Mouse (Mus musculus): Measurements from ENCODE around the gene Psmd7.
A peak's percentile ranks its signal among the peaks of the same experiment; 100 is the strongest.

The Psmd7 gene

DNA sequence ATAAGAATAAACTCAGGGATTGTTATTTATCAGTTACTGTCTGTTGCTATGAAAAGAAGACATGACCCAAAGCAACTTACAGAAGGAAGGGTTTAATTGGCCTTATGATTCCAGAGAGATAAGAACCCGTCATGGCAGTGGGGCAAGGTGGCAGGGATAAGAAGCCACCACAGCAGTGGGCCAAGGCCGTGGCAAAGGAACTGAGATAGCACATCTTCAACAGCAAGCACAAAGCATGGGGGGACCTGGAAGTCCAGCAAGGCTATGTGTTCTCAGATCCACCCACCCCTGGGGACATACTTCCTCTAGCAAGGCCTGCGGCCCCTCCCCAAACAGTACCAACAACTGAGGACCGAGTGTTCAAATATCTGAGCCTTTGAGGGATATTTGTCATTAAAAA, 10.6 kb downstream of the Psmd7 start:
- no peak for DNase-seq

DNA sequence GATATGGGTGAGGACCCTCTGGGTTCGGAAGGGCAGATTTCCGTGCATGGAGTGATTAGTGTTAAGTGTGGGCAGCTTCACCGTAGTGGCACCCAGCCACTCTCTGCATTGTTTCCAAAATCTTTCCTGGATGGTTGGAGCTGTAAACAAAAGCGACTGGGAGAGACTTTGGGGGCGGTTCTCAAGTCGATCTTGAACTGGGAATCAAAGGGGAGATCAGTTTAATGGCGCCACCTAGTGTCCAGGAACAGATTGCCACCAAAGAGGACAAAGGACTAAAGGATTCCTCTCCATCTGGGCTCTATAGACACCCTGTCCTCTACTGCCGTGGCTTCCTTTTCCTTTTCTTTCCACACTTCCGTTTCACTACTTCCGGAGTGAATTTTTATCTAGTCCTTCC, 11.6 kb downstream of the Psmd7 start:
- DNase-seq = peak; percentile 71

DNA sequence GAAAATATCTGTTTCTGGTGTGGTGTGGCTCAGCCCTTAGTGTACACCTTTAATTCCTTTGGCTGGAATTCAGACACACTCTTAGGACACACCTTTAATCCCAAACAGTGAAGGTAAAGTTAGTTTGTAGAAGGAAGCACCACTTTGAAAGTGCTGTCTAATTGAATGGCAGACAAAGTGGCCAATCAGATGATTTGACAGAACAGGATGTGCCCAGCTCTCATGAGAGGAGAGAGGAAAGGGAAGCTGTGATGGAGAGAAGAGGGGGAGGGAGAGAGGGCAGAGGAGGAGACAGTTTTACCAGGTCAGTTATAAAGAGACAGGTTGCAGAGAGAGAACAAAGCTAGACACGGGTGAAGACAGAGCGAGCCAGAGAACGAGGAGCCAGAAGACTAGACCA, 13.5 kb downstream of the Psmd7 start:
- DNase-seq = no peak

DNA sequence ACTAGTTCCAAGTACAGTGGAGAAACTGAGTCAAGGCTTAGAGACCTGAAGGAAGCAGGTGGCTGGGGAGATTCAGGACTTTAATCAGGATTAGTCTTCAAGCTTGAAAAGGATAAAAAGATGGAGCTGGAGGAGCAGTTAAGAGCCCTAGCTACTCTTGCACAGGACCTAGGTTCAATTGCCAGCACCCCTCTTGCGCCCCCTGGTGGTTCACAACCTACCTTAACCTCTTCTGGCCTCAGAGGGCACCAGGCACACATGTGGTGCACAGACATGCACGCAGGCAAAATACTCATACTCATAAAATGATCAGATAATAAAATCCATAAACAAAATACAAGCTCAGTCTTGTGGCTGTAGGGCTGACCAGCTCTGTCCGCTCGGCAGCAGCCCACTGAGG, 15.8 kb downstream of the Psmd7 start:
- DNase-seq = peak; percentile 34

DNA sequence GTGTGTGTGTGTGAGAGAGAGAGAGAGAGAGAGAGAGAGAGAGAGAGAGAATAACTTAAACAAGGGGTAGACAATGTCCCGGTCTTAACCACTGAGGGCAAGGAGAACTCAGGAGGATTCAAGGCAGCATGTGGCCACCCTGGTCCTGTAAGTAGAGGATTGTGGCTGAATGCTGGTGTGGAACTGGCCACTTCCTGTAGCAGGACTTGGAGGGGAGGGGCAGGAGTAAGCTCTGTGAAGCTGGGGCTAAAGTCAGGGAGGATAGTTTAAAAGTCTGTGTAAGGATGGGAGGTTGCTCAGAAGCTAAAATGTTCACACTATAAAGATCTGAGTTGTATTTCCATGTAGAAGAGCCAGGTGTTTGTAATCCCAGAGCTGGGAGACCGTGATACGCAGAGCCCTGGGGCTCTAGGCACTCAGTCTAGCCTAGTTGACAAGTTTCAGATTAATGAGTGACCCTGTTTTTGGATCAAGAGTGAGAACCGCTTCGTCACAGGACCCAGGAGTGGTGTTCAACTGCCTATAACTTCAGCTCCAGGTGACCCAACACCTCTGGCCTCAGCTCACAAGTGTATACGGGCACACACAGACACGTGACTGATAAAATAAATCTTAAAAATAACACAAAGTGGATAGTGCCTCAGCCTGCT, 16.7 kb downstream of the Psmd7 start:
- DNase-seq = no peak

DNA sequence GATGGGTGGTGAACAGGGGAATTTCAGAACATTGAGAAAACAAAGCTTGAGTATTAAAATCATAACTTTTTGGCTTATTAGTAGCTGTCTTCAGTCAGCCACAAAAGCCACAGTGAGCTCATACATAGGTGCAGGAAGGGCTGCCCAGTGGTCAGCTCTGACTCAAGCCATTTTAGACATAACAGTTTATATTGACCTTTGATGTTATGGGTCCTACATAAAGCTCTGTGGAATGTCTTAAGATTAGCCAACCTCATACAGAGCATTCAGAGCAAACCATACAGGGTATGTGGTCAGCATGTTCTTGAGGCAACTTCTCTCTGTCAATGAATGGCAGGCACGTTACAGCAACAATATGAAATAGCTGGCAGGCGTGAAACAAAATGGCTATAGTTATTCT, 17.2 kb downstream of the Psmd7 start:
- no peak for DNase-seq

DNA sequence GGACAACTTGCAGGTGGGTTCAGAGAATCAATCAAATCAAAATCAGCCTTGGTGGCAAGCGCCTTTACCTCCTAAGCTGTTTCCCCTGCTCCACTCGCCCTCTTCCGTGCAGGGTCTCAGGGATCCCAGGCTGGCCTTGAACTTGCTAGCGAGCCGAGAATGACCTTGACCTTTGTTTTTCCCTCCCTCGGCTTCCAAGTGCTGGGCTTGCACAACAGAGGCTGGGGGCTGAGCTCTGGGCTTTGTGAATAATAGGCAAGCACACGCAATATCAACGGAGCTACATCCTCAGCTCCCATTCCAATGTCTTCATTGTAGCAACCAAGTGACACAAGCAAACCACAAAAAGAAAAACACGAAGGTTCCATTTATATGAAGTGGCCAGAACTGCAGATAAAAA, 26.1 kb downstream of the Psmd7 start:
- DNase-seq = no peak

DNA sequence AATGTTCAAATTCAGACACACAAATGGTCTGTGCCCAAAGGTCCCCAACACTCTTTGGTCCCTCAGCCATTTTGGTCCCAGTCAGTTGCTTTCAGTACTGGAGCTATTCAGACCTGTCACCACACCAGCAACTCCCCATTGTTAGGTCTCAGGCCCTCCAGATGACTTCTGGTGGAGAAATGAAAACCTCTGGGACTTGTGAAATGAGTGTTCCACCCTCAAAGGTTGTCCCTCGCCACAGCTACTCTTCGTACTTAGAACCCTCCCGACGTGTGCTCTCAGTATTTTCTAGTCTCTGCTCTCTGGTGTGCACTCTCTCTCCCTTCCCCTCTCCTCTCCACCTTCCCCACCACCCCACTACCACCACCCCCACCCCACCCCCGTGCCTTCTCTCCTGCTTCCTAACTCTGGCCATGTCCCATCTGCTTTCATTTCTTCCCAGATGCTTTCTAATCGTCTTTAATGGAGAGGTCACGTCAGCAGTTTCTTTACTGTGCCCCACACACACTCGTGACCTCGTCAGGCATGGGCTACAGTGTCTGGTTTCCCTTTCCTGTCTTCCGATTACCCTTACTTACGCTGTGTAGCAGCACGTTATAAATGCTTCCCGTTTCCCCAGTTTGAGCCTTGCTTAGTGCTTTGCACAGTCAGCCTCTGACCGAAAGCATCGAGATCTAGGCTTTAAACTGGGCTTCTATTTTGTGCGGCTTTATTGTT, 27.3 kb downstream of the Psmd7 start:
- DNase-seq = no peak

DNA sequence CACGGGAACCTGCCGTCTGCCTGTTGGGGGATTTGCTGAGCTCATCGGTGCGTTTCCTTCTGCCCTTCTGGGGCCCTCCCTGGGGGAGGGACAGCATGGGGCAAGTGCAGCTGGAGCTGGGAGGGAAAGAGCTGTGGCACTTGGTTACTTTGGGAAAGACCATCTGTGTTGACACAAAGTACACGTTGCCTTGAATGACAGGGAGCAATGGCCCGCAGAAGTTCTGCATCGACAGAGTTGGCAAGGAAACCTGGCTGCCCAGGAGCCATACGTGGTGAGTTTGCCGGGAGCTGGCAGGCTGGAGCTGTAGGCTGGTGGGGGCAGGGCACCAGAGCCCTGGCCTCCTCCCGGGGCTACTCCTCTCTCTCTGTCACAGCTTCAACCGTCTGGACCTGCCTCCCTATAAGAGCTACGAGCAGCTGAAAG, 31.7 kb downstream of the Psmd7 start:
- DNase-seq = no peak

DNA sequence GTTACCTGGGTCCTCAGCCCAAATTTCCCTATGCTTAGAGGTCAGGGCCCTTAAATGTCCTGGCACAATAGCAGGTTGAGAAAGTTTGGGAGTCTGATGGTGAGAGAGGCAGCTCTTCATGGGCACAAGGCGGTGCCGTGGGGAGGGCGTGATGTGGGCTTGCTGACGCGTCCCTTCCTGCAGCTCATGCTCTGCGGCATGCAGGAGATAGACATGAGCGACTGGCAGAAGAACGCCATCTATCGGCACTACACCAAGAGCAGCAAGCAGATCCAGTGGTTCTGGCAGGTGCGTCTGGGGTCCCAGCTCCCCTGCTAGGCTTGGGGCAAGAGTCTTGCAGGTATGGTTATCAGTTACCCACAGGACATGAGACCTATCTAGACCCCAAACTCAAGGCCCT, 33.0 kb downstream of the Psmd7 start:
- no peak for DNase-seq

DNA sequence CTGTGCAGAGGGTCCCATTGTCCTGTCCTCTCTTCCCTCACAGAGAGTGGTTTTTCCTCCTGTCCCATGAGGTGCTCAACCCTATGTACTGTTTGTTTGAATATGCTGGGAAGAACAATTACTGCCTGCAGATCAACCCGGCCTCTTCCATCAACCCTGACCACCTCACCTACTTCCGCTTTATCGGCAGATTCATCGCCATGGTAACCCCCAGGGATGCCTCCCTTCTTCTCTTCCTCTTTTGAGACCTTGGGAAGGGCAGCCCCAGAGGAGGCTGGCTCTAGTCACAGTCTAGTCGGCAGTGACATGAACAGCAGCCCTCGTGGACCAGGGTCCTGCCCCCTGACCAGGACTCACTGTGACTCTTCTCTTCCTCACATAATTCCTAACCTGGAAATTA, 36.0 kb downstream of the Psmd7 start:
- no peak for DNase-seq

DNA sequence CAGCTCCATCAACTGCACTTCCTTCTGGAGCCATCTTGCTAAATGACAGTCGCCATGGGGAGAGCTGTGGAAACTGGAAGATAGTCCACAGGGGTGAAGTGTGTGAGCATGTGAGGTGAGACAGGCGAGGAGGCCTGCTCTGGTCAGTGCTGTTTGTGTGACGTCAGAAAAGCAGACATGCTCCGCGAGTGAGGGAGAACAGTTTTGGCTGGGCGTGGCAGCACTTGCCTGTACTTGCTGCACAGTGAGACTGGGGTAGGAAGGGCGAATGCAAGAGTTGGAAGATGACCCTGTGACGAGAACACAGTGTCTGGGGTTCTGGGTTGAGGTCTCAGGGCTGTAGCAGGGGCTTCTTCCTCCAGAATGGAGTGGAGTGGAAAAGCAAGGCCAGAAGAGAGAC, 41.4 kb downstream of the Psmd7 start:
- DNase-seq = no peak

DNA sequence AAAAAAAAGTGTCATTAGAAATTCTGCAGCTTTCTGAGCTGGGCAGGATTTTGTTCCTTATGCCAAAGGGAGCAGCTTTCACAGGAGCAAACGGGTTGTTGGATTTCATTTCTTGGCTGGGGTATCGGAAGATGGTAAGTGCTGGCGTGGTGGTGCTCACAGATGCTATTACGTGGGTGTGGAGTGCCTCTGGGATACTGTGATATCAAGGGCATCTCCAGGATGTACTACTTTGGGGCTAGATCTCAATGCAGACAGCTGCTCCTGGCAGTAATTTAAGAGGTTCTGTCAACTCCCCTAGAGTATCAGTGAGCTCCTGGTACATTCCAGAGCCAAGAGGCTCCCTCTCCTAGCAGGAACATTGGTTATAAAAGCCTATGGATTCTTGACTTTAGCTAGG, 42.1 kb downstream of the Psmd7 start:
- DNase-seq = no peak

DNA sequence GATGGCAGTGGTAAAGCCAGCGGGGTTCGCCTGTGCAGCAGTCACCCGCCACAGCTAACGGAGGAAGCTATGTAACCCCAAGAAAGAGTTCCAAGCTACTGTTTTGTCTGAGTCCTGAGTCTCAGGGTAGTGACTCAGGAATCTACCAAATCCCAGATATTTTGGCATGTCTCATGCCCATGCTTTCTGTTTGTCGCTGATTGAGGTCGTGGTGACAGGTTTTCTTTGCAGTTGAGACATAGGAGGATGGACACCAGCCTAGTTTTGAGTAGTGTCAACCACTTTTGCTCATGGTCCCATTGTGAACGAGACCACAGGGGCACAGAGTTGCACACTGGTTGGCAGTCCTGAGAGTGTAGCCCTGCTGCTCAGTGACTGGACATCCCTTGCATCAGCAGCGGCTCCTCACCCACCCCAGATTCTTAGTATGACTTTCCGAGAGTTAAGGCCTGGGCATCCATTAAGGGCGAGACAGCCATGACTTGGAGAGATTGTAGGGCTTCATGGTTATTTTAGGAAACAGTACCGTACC, 42.6 kb downstream of the Psmd7 start:
- no peak for DNase-seq

DNA sequence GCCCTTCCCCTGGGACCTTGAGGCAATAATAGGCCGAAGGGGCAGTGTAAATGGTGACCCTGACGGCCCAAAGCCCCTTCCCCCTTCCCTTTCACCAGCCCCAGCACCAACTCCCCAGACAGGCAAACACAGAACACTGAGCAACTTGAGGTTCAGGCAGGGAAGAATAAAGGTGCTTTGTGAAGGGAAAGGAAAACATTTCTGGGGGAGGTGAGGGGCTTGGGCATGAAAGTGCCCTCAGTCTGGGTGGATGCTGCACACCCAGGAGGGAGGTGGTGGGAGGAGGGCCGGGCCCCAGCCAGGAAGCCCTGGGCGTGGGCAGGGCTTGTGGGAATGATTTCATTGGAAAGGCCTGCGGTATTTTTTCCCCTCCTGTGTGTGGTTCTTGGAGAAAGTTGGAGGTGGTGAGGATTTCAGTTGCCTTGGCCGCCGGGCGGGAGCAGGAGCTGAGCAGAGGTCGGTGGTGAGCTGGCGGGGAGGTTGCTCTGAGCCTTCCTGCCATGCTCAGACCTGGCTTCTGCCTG, 43.6 kb downstream of the Psmd7 start:
- DNase-seq = no peak

DNA sequence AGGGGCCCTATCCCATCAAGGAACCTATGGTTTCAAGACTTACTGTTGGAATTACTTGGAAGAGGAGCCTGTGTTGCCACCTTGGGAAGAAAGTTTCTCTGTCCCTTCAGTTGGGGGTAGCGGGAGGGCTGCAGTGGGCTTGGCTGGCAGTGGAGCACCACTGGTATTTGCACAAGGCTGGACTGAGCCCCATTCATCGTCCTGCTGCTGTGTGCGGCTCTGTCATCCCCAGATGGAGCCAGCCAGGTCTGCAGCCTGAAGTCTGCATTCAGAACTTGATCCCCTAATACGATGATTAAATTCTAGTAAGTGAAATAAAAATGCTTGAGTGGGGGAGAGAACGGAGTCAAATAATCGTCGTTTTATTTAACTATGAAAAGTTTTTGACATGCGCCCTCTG, 44.1 kb downstream of the Psmd7 start:
- DNase-seq = no peak

DNA sequence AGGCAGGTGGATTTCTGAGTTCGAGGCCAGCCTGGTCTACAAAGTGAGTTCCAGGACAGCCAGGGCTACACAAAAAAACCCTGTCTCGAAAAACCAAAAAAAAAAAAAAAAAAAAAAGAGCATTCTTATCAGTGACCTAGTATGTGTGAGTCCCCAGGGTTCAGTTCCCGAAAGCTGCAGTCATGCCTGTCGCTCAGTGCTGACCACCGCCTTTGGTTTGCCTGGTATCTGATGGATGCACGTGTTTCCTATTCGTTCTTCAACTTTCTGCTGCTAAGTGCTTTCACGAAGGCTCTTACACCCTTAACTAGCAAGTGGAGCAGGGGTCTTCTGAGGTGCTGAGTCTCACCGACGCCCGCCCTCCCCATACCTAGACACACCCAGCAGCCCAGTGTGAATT, 44.5 kb downstream of the Psmd7 start:
- DNase-seq = no peak

DNA sequence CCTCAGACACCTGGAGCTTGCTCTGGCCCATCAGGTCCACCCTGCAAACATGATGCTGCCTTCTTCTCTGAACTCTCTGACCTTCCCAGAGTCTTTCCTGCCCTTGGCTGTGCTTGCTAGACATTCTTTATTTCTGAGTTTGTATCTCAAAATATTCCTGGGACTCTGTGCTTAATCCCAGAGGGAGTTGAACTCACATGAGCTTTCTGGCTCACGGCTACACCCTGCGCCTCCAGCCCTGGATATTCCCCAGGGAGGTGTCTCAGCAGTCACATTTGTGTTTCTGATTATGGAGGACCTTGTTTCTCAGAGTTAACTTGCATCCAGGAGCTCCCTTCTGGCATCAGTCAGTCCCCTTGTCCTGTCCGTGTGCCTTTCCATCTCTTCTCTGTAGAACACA, 46.1 kb downstream of the Psmd7 start:
- no peak for DNase-seq

DNA sequence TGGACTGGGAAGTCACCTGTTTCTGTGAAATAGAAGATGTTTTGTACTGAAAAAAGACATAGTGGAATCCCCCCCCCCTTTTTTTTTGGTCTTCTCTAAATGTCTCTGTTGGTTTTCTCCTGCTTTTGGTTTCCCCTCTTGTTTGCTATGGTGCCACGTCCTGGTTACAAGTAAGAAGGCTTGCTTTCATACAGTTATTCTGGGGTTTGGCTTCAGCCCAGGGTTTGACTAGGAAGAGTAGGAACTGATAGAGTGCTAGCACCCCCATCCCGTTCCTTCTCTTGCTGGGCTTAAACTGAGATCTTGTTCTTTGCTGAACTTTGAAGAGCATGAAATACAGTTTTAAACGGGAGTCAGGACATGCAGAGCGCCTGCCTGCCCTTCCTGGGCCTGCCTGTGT, 46.9 kb downstream of the Psmd7 start:
- no peak for DNase-seq

DNA sequence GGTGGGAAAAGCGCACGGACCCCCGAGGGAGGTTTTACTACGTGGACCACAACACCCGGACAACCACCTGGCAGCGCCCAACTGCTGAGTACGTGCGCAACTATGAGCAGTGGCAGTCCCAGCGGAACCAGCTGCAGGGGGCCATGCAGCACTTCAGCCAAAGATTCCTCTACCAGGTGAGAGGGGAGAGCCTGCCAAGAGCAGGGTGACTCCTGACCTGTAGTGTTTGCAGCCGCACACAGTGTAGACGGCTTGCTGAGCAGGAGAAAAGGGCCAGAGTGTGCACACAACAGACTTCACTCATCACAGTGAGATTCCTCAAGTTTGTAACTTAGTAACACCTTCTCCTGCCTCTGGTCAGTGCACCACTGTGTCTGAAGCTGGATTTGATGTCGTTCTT, 47.6 kb downstream of the Psmd7 start:
- DNase-seq = no peak

DNA sequence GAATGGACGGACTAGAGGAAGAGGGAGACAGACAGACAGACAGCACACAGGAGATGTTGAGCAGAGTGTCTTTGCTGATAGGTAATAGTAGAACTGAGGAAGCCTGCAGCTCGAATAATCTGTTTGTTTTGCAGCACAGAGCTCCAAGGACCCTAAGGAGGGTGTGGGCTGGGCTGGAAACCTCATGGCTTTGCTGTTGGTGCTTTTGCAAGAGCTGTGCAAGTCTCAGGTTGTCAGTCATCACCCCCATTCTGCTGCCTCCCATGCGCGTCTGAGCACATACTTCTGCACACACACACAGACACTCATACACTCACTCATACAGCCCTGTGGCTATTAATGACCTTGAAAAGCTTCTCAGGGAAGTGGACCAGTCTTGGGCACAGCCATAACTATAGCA, 50.8 kb downstream of the Psmd7 start:
- no peak for DNase-seq

Data from cerebellum, adult 8-10 months (tissue).